Mouse (Mus musculus) c-Kit-positive CD71-positive TER-119-negative erythroid progenitor cells, embryonic 14.5 days (primary cell): Measurements from ENCODE around the gene Fabp2.
"Not testable (repeated sequence)": the region's sequence is repeated elsewhere in the genome, so short reads cannot be mapped to it uniquely, and the experiment has no call there.

Source experiments
- DNase-seq: peaks from one replicate; pipeline ENCODE4 v3.0.0-alpha.2; 2013; ENCODE audit warnings: low read depth

Gene Fabp2

GRCm38 (mm10) chr3:122920572-122921435, 25.9 kb downstream of the Fabp2 start:
- DNase-seq = no peak

GRCm38 (mm10) chr3:122921676-122922527, 27.0 kb downstream of the Fabp2 start:
- no peak for DNase-seq

- DNase-seq = peak; percentile 53
Observed at GRCm38 (mm10) chr3:122923147-122923546, 28.3 kb downstream of the Fabp2 start.

GRCm38 (mm10) chr3:122924009-122924914, 29.4 kb downstream of the Fabp2 start, which contains the start of gene 1810037I17Rik:
Gene 1810037I17Rik (plus strand): TSS chr3:122924203.
- DNase-seq = peak; percentile 84

GRCm38 (mm10) chr3:122929723-122930122, 34.9 kb downstream of the Fabp2 start:
- DNase-seq = no peak

- DNase-seq = no peak
Observed at GRCm38 (mm10) chr3:122932466-122932865, 37.6 kb downstream of the Fabp2 start.

GRCm38 (mm10) chr3:122937176-122937575, 42.3 kb downstream of the Fabp2 start:
- DNase-seq = not testable (repeated sequence)

- DNase-seq = peak; percentile 32
Observed at GRCm38 (mm10) chr3:122939215-122939614, 44.3 kb downstream of the Fabp2 start.

- DNase-seq = no peak
Observed at GRCm38 (mm10) chr3:122943387-122943890, 48.6 kb downstream of the Fabp2 start.
